7 mouse cellular contexts compared by ENCODE assay signal in genomic region chr10:68902670-68903069, GRCm38 (mm10).
A peak's percentile ranks its signal among the peaks of the same experiment; 100 is the strongest.
DNase-seq lines count a peak whose midpoint lies in the region; ATAC-seq lines count a peak whose summit lies in the region.

No protein-coding gene starts in this region.

- intact Hi-C loops in left cerebral cortex, postnatal 14 days (cut with DNase I) = loop anchor here (2.0 to 10.0 kb wide), 4 partner anchors 202 to 438 kb away; no protein-coding TSS in a partner anchor

- peak; percentile 35 for ATAC-seq in activated CD4-positive, CD25-positive, alpha-beta regulatory T cell, adult 4 months

- DNase-seq in ovary, postnatal 36 days (ENCODE audit: low spot score) = peak; percentile 6
- no peak for DNase-seq in ovary, postnatal 10 days (ENCODE audit: low spot score)
- DNase-seq in cerebellum, postnatal 36 days = peak; percentile 21 to 42
- DNase-seq in heart, postnatal 4 days = peak; percentile 58
- DNase-seq in left cerebral cortex, postnatal 14 days (ENCODE audit: low spot score in 2 of 2) = peak; percentile 77 to 80
- peak; percentile 55 for DNase-seq in right cerebral cortex, postnatal 14 days
